In genomic region chr1:125639501-125640253, GRCm38 (mm10) we compare ENCODE assay signal across 13 mouse cellular contexts. TPM values are rescaled to one million over a fixed set of nuclear protein-coding genes. Genes with fewer than 3 reads are reported as not detected.
DNase-seq lines count a peak whose midpoint lies in the region; ATAC-seq and TF ChIP-seq lines count a peak whose summit lies in the region.
"Had no signal": no experiment of that assay in that cellular context is flagged by ENCODE, and none has a peak within 500 bp of the region (broad histone marks: within the 10 kb centered on the region; RNA-seq: fewer than 3 reads in every experiment).

No protein-coding gene starts in this region.

- ATAC-seq in embryonic facial prominence, embryonic 14.5 days (ENCODE audit: low read depth) = 0 out of 2 replicates have a peak, but pooled peaks have one; percentile 67
- peak; percentile 44; the same call in 1 of the 2 replicates for ATAC-seq in limb, embryonic 13.5 days (ENCODE audit: low FRiP score, low read depth)

- no peak overlapping the region for H3K27ac ChIP-seq in embryonic facial prominence, embryonic 14.5 days (replicated peaks; ENCODE audit: low read depth, low read length)
- H3K27ac ChIP-seq in embryonic facial prominence, embryonic 10.5 days (replicated peaks) = no peak overlapping the region
- H3K27ac ChIP-seq in limb, embryonic 13.5 days = no peak overlapping the region
- H3K27ac ChIP-seq in limb, embryonic 10.5 days = no peak overlapping the region
- H3K27ac ChIP-seq in kidney, adult 2 months (ENCODE audit: insufficient read depth, low read depth, low read length) = no peak overlapping the region
- H3K27ac ChIP-seq: stomach, postnatal 0 days had no signal

- no peak for TF ChIP-seq POLR2A in kidney, adult 2 months (IDR thresholded peaks at IDR 0.05; ENCODE audit: low read depth, low read length)

- no peaks in the 10 kb centered on the region for H3K36me3 ChIP-seq in embryonic facial prominence, embryonic 14.5 days (ENCODE audit: control insufficient read depth, insufficient read depth, low read length)
- H3K36me3 ChIP-seq in embryonic facial prominence, embryonic 10.5 days (replicated peaks) = no peaks in the 10 kb centered on the region
- no peaks in the 10 kb centered on the region for H3K36me3 ChIP-seq in limb, embryonic 13.5 days
- H3K36me3 ChIP-seq in limb, embryonic 10.5 days = no peaks in the 10 kb centered on the region
- H3K36me3 ChIP-seq in kidney, adult 2 months (ENCODE audit: control insufficient read depth, insufficient read depth, low read length) = no peaks in the 10 kb centered on the region

- H3K9me3 ChIP-seq in embryonic facial prominence, embryonic 14.5 days (ENCODE audit: control insufficient read depth, low read length) = 0 out of 2 replicates have a peak, but pooled peaks cover 5% of the 10 kb centered on the region
- no peaks in the 10 kb centered on the region for H3K9me3 ChIP-seq in embryonic facial prominence, embryonic 10.5 days
- H3K9me3 ChIP-seq in limb, embryonic 13.5 days = no peaks in the 10 kb centered on the region; the same call in 1 of the 2 replicates
- H3K9me3 ChIP-seq in limb, embryonic 10.5 days (replicated peaks) = no peaks in the 10 kb centered on the region

- H3K4me3 ChIP-seq in embryonic facial prominence, embryonic 14.5 days (ENCODE audit: low read depth, low read length) = no peak overlapping the region
- no peak overlapping the region for H3K4me3 ChIP-seq in embryonic facial prominence, embryonic 10.5 days
- no peak overlapping the region for H3K4me3 ChIP-seq in limb, embryonic 13.5 days
- H3K4me3 ChIP-seq in limb, embryonic 10.5 days = no peak overlapping the region
- H3K4me3 ChIP-seq in kidney, adult 2 months (ENCODE audit: insufficient read depth, low read depth, low read length) = no peak overlapping the region

- no peak overlapping the region for H3K4me2 ChIP-seq in embryonic facial prominence, embryonic 14.5 days (ENCODE audit: low read depth, low read length)
- H3K4me2 ChIP-seq in limb, embryonic 13.5 days (replicated peaks) = peak overlapping the region; percentile 9; the same call in 1 of the 2 replicates

- peak; percentile 76 for DNase-seq in embryonic facial prominence, embryonic 14.5 days (ENCODE audit: low spot score)
- DNase-seq in embryonic facial prominence, embryonic 10.5 days (ENCODE audit: low spot score) = no peak
- no peak for DNase-seq in limb, embryonic 10.5 days (ENCODE audit: low spot score)
- DNase-seq in brain, adult 2 months (ENCODE audit: low read depth, low spot score) = peak; percentile 23
- peak; percentile 13 for DNase-seq in gastrocnemius, postnatal 25 days
- DNase-seq in kidney, adult 2 months = no peak
- DNase-seq in thymus, postnatal 0 days (ENCODE audit: low spot score) = no peak
- DNase-seq: kidney, adult 18-20 months; liver had no signal

- H3K9ac ChIP-seq in embryonic facial prominence, embryonic 14.5 days (ENCODE audit: low read depth, low read length) = no peak overlapping the region
- H3K9ac ChIP-seq in limb, embryonic 13.5 days = no peak overlapping the region

- no peaks in the 10 kb centered on the region for H3K27me3 ChIP-seq in embryonic facial prominence, embryonic 14.5 days (replicated peaks; ENCODE audit: control insufficient read depth, insufficient read depth, low read length)
- H3K27me3 ChIP-seq in embryonic facial prominence, embryonic 10.5 days (replicated peaks; ENCODE audit: low read depth, poor library complexity, severe bottlenecking) = no peaks in the 10 kb centered on the region
- H3K27me3 ChIP-seq in limb, embryonic 13.5 days = no peaks in the 10 kb centered on the region
- H3K27me3 ChIP-seq in limb, embryonic 10.5 days (ENCODE audit: low read depth, poor library complexity, severe bottlenecking) = no peaks in the 10 kb centered on the region
- no peaks in the 10 kb centered on the region; the same call in 1 of the 2 replicates for H3K27me3 ChIP-seq in kidney, adult 2 months (replicated peaks; ENCODE audit: control insufficient read depth, insufficient read depth, low read length)

- TF ChIP-seq CTCF in kidney, adult 2 months (conservative IDR thresholded peaks at IDR 0.05; ENCODE audit: insufficient read depth, insufficient read length, low read depth, low read length) = no peak

- no peaks in the 10 kb centered on the region; the same call in 1 of the 2 replicates for H3K4me1 ChIP-seq in embryonic facial prominence, embryonic 14.5 days (ENCODE audit: control insufficient read depth, insufficient read depth, low read length)
- no peaks in the 10 kb centered on the region for H3K4me1 ChIP-seq in embryonic facial prominence, embryonic 10.5 days
- H3K4me1 ChIP-seq in limb, embryonic 13.5 days = peaks cover 12% of the 10 kb centered on the region
- H3K4me1 ChIP-seq in limb, embryonic 10.5 days = no peaks in the 10 kb centered on the region
- no peaks in the 10 kb centered on the region for H3K4me1 ChIP-seq in kidney, adult 2 months (ENCODE audit: control insufficient read depth, insufficient read depth, low read length)

- WGBS in embryonic facial prominence, embryonic 14.5 days = 57% methylated on average over 8 of the region's 8 CpGs
- 86% methylated on average over 8 of the region's 8 CpGs for WGBS in embryonic facial prominence, embryonic 10.5 days
- WGBS in limb, embryonic 13.5 days = 55% methylated on average over 8 of the region's 8 CpGs
- 95% methylated on average over 8 of the region's 8 CpGs for WGBS in limb, embryonic 10.5 days
- WGBS in kidney, adult 2 months = 92% methylated on average over 8 of the region's 8 CpGs

RNA-seq across cellular contexts. Expression of gene Gpr39, which starts 37.1 kb away (rescaled TPM):
- 0.07 and 0.26 TPM in 2 replicates for polyA plus RNA-seq in embryonic facial prominence, embryonic 14.5 days (2014; fragmentation: Nextera tagmentation; extraction: Ambion mirVana)
- 0.06 TPM in 1 of 2 replicates, not detected in the other for polyA plus RNA-seq in embryonic facial prominence, embryonic 10.5 days (2016; fragmentation: Nextera tagmentation; extraction: Ambion mirVana)
- 0.13 TPM in 1 of 2 replicates, not detected in the other for polyA plus RNA-seq in limb, embryonic 13.5 days (2015; fragmentation: Nextera tagmentation; extraction: Ambion mirVana)
- polyA plus RNA-seq in limb, embryonic 10.5 days (2016; fragmentation: Nextera tagmentation; extraction: Ambion mirVana) = 0.34 TPM in 1 of 2 replicates, not detected in the other
- total RNA-seq in gastrocnemius, postnatal 25 days (2021) = not detected
- 3.2 and 4.0 TPM in 2 replicates for polyA plus RNA-seq in kidney, adult 2 months (2012; rRNA removed)
- 0.13 and 0.30 TPM in 2 replicates for polyA plus RNA-seq in thymus, postnatal 0 days (2015; fragmentation: Nextera tagmentation; extraction: Ambion mirVana)
- total RNA-seq: common myeloid progenitor, adult 5-6 weeks; megakaryocyte-erythroid progenitor cell, adult 5-6 weeks had no signal

Comparison
In these comparisons a context has a peak if more than half of its experiments do, and no peak if none do; other contexts are left out.
1. DNase-seq: peak in embryonic facial prominence, embryonic 14.5 days (single experiment), brain, adult 2 months (single experiment) and gastrocnemius, postnatal 25 days (single experiment); none in embryonic facial prominence, embryonic 10.5 days (single experiment), limb, embryonic 10.5 days (single experiment), kidney, adult 2 months (single experiment) and thymus, postnatal 0 days (single experiment).